Mouse (Mus musculus) olfactory bulb, adult 2 months (tissue): ENCODE data around the gene Uggt2.

Experiments used
- CTCF ChIP-seq: fragments of 200-500 bp; IDR thresholded peaks from 2 replicates; pipeline ENCODE4 v1.5.1; 2012; ENCODE audit warnings: low read depth, mild to moderate bottlenecking, low read length, moderate library complexity; ENCODE audit not compliant: insufficient read depth
- POLR2A ChIP-seq: fragments of 200-500 bp; IDR thresholded peaks from 2 replicates; pipeline ENCODE4 v1.6.1; 2012; ENCODE audit warnings: mild to moderate bottlenecking, low read depth, low read length, moderate library complexity; ENCODE audit not compliant: insufficient read depth

DNA sequence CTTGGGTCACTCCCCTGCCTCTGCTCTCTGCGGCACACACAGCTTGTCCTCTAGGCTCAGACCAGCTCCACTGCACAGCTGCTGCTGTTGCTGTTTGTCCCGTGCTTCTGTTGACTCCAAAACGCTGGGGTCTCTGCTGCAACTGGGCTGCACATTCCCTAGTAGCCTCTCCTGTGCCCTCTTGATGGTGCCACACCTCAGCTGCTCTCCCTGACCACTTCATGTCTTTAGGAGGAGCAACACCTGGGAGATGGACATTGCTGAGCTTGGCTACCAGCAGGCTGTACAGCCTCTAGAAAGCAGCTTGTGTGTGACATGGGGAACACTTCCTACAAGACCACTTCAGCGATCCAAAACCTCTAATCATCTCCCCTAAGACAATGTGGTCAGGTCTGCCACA, 115.1 kb downstream of the Uggt2 start:
- no peak for TF ChIP-seq POLR2A
- no peak for TF ChIP-seq CTCF
